Mouse (Mus musculus): ENCODE measurements around the gene Ccdc73. TPM values are rescaled to one million over a fixed set of nuclear protein-coding genes. Genes with fewer than 3 reads are reported as not detected.

The Ccdc73 gene
- polyA plus RNA-seq (2012; rRNA removed): 4.9 TPM in 2 replicates

GRCm38 (mm10) chr2:104867282-104867855 lies at the start of gene Ccdc73:
Gene Ccdc73, plus strand, starts transcription at chr2:104867805.

GRCm38 (mm10) chr2:104849276-104849990 lies 18.2 kb upstream of the Ccdc73 start, which contains the start of gene Prrg4:
Gene Prrg4, minus strand, starts transcription at chr2:104849876.

DNA sequence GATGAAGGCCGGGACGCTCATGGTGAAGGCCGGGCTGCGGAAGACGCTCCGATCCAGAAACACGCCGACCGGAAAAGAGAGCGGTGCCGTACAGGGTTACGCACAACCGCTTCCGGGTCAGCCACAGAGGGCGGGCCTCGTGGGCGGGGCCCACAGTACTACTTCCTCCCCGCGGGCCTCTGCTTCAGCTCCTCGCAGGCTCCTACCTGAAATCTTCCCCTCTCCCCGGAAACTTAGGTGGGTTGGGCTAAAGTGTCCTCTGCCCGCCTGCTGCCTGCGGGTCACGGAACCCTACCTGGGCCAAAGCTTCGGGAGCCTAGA lies 149.3 kb downstream of the Ccdc73 start, which contains the start of gene Eif3m:
Gene Eif3m (minus strand): TSS at position 114 of the 321 bp plus-strand sequence.

Other genes starting within 250 kb of the Ccdc73 start
- gene Tcp11l1, start 155.6 kb upstream of the Ccdc73 start, polyA plus RNA-seq (2012; rRNA removed): 25.7 and 27.9 TPM in 2 replicates
- gene Pin1rt1, start 151.4 kb upstream of the Ccdc73 start, polyA plus RNA-seq (2012; rRNA removed): 0.07 TPM in 1 of 2 replicates, not detected in the other
- gene Depdc7, start 124.9 kb upstream of the Ccdc73 start, polyA plus RNA-seq (2012; rRNA removed): 1.3 and 1.6 TPM in 2 replicates
- 13.9 and 15.4 TPM in 2 replicates for gene Qser1, start 51.0 kb upstream of the Ccdc73 start, polyA plus RNA-seq (2012; rRNA removed)
- 0.33 and 0.63 TPM in 2 replicates for gene Prrg4, start 17.9 kb upstream of the Ccdc73 start, polyA plus RNA-seq (2012; rRNA removed)
- 119 and 128 TPM in 2 replicates for gene Eif3m, start 149.3 kb downstream of the Ccdc73 start, polyA plus RNA-seq (2012; rRNA removed)
- not detected in 2 replicates for gene Gm11060, start 224.2 kb downstream of the Ccdc73 start, polyA plus RNA-seq (2012; rRNA removed)

Data from central nervous system, embryonic 18 days (tissue).